Mouse (Mus musculus): ENCODE results near the gene Ucma.
A peak's percentile ranks its signal among the peaks of the same experiment; 100 is the strongest.
"Not testable (repeated sequence)": the region's sequence is repeated elsewhere in the genome, so short reads cannot be mapped to it uniquely, and the experiment has no call there.

Gene Ucma

DNA sequence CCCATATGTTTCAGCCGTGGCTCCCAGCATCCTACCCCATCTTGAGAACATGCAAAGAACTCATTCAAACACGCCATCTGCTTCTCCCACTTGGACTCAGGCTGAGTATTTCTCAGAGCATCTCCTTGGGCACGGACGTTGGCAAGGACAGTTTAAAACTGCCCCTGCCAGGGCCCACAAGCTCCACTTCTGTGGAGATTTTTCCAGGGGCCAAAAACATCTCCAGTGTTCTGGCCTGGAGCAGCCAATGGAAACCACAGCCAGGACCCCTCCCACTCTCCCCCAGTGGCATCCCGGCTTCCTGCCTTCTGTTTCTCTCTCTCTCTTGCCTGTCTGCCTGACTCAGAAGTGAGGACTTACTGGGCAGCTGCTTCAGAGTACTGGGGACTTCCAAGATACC is at the start of gene Ucma:
Gene Ucma, plus strand, starts transcription at position 316 of the 400 bp plus-strand sequence.
- no peak for DNase-seq (ENCODE audit: low spot score in 2 of 2)

DNA sequence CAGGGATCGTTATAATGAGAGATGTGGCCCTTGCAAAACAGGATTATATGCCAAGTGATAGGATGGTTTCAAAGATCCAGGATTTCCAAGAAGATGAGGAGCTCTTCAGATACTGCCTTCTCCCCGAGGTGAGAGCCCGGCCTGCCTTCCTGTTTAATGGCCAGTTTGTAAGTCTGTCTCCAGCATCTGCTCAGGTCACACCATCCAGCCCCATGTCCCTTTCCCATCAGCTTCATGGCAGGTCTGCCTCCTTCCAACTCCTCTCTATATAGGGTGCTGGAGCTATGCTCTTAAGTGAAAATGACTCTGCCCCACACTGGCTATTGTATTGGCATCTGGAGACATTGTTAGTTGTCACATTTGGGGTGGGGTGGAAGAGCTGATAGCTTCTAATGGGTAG is 48.5 kb upstream of the Ucma start:
- no peak for DNase-seq (ENCODE audit: low spot score in 2 of 2)

DNA sequence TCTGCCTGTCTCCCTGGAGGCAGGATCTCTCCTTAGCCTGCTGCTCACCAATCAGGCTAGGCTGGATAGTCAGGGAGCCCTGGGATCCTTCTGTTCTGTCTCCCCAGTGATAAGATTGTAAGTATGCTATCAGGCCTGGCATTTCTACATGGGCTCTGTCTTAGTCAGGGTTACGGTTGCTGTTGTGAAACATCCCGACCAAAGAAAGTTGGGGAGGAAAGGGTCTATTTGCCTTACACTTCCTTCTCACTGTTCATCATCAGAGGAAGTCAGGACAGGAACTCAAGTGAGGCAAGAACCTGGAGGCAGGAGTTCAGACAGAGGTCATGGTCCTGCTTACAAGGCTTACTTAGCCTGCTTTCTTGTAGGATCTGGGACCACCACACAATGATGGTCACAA is 46.7 kb upstream of the Ucma start:
- DNase-seq (ENCODE audit: low spot score in 2 of 2), result no peak

DNA sequence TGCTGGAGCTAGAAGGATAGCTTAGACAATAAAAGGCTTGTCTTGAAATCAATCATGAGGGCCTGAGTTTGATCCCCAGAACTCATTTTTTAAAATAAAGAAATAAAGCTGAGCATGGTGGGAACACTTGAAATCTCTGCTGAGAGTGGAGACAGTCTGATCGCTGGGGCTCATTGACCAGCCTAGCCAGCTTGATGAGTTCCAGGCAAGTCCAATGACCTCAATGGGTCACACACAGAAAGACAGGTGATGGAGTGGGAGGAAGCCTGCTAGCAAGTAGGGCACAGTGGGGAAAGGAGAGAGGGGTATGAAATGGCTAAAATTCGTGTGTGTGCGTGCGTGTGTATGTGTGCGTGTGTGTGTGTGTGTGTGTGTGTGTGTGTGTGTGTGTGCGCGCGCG is 41.4 kb upstream of the Ucma start:
- DNase-seq (ENCODE audit: low spot score in 2 of 2), result no peak

DNA sequence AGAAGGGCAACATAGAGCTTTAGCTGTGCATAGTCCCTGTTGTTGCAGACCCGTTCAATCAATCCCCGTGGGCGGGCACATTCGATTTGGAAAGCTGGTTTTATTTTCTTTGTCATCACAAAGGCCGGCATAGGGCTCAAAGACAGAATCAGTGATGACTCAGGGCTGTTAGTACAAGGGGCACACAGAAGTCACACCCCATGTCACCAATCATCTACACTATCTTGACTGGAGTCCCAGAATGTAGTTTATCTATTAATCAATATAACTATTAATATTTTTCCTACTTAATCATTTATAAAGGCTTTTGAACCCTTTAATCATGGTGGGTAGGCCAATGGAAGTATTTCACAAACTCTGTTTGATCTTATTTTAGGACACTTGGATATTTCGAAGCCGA is 38.0 kb upstream of the Ucma start:
- no peak for DNase-seq (ENCODE audit: low spot score in 2 of 2)

DNA sequence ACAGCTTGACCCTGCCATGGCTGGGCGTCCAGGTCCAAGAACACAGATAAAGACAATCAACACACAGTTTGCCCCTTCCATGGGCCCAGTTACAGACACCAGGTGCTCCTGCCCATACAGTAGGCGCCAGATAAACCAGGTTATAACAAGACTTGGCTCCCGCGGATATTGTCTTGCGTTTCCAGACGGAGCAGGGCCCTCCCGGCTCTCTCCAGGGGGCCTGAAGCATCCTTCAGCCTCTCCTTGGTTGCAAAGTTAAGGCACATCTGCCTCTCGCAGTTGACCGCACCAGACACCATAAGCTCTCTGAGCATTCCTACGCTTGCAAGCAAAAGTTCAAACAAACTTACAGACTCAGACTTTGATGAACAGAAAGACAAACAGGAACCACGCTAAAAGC is 35.1 kb upstream of the Ucma start:
- DNase-seq (ENCODE audit: low spot score in 2 of 2), result no peak

DNA sequence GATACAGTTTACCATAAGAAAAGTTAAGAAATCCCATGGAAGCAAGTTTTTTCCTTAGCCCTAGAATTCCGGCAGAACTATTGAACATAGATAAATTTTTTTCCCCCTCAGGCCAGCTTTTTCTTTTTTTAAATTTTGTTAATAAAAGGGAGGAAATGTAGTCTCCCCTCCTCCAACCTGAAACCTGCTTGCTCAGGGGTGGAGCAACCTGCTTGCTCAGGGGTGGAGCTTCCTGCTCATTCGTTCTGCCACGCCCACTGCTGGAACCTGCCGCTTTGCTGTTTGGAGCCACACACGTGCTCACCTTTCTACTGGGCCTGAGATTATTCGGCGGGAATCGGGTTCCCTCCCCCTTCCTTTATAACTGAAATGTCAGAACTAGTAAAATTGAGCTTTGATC is 26.2 kb upstream of the Ucma start:
- DNase-seq (ENCODE audit: low spot score in 2 of 2), result not testable (repeated sequence)

DNA sequence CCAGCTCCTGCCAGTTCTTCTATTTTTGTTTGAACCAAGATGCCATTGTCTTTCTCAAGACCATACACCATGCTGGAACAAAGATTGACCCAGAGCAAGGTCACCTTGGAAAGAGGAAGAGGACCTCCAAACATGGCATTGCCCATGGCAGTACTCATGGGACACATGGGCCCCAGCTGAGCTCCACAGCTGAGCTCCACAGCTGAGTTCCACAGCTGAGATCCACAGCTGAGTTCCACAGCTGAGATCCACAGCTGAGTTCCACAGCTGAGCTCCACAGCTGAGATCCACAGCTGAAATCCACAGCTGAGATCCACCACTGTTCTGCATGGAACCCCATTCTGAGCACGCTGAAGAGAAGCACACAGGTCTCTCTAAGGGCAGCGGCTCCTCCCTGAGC is 24.9 kb upstream of the Ucma start:
- DNase-seq (ENCODE audit: low spot score in 2 of 2), result no peak

DNA sequence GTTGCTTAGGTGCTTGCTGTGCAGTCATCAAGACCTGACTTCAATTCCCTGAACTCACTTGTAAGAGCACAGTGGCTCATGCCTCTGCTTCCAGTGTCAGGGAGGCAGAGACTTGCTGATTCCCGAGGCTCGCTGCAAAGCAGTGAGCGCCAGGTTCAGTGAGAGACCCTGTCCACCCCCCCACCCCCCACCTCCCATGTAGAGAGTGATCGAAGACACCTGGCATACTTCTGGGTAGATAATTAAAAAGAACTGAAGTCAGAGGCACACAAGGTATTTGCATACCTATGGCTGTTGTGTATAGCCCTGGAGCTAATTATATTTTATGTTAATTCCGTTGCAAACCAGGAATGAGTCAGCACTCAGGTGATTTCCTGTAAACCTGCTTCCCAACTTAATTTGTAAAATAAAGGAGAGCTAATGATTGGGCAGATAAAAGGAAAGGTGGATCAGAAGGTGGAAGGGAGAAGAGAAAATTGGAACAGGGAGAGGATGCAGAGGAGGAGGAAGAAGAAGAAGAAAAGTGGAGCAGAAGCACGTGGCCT is 21.6 kb upstream of the Ucma start:
- DNase-seq (ENCODE audit: low spot score in 2 of 2), result no peak

DNA sequence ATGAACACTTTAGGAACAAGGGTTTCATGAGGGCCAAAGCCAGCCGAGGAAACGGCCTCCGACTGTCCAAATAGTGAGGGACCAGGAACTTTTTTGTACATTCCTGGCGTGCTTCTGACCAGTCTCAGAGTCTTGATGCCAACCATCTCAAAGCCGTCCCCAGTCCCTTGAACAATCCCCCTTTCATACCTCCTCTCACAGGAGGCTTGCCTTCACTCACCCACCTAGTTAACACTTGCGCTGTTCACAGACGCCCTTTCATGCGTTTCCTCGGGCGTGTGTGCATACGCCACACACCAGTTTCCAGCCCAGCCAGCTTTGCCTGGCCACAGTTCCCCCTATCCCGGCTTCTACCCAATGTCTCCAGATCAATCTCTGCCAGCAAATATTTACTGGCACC is 17.9 kb upstream of the Ucma start:
- DNase-seq (ENCODE audit: low spot score in 2 of 2), result no peak

DNA sequence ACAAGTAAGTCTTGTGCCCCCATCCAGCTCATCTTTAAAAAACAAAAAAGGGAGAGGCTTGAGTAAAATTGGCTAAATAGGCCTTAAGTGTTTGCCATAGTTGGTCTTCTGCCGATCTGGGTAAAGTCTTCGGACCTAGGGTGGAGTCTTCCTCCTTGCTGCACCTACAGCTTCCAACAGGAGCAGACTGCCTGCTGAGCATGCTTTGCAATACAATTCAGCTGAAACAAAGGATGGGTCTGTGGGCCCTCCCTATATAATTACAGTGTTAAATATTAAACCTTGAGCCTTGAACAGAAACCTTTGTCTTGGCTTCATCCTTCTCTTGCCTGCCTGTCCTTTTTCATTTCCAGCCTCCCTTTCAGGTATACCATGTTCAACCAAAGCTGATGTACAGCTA is 8.1 kb upstream of the Ucma start:
- no peak for DNase-seq (ENCODE audit: low spot score in 2 of 2)

DNA sequence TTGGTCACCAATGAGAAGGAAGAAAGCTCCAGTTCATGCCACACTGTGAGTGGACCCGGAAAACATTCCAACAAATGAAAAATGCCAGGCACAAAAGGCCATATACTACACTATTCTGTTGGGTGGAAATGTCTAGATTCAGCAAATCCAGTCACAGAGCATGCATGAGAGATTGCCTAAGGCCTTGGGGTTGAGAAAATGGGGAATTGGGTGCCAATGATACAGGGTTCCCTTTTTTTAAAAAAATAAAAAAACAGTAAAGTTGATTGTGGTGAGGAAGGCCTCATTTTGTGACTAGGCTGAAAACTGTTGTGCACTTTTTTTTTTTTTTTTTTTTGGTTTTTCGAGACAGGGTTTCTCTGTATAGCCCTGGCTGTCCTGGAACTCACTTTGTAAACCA is 6.8 kb upstream of the Ucma start:
- no peak for DNase-seq (ENCODE audit: low spot score in 2 of 2)

DNA sequence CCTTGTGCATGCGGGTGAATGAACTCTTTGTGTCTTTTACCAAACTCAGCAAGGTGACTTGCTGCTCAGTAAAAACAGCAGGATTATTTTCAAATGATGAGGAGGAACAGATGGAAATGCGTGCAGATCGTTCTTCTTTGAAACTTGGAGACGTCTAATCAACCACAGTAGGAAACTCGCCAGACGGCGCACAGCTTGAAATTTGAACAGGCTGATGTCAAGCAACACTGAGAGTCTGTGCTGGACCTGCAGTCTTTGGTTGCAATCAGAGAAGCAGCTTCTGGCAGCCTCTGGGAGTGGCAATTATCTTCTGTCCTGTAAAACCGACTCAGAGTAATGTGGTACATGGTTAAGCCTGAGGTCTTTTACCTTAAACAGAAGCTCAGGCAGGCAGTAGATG is 2.2 kb downstream of the Ucma start:
- DNase-seq (ENCODE audit: low spot score in 2 of 2), result no peak

DNA sequence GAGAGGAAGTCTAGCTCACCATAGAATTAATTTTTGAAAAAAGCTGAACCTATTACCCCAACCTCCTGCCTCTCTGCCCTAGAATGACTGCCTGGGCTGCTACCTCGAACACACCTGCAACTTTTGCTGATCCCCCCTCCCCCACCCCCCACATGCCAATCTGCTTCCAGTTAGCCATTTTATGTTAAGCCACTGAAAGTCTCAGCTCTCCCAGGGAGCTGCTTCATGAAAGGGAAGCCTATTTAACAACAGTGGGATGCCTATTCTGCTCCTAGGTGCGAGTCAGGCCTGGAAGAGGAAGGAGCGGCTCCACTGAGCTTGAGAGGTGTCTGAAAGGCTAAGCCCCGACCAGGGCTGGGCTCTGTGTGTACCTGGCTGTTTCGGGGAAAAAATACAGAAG is 8.1 kb downstream of the Ucma start:
- no peak for DNase-seq (ENCODE audit: low spot score in 2 of 2)

DNA sequence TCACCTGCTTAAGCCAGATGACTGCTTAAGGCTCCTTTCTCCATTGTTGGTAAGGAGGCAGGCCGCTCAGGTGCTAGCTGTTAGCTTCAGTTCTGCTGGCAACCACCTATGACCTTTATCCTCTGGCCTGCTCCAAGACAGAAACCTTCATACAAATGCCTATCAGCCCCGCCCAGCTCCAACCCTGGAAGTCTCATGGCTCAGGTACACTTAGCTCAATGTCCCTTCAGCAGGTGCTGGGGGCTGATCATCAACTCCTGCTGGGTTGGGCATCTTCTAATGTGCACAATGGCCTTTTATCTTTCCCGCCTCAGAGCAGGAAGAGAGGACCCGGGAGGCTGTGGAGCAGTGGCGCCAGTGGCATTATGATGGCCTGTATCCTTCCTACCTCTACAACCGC is 9.1 kb downstream of the Ucma start:
- no peak for DNase-seq (ENCODE audit: low spot score in 2 of 2)

DNA sequence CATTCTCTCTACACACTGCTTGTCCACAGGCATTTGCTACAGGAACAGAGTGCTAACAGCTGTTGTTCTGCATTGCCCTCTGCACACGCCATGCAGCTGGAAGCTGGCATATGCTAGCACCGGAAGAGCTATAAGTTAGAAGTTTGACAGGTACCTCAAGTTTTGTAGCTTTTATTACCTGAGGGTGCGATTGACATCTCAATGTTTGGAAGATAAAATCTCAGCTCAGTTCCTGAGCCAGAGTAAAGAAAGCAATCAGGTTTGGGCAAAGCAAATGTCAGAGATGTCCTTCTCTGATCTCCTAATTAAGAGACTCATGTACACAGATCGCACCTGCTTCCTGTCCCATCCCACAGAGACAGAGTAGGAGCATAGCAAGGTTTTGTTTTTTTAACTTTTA is 10.9 kb downstream of the Ucma start:
- no peak for DNase-seq (ENCODE audit: low spot score in 2 of 2)

DNA sequence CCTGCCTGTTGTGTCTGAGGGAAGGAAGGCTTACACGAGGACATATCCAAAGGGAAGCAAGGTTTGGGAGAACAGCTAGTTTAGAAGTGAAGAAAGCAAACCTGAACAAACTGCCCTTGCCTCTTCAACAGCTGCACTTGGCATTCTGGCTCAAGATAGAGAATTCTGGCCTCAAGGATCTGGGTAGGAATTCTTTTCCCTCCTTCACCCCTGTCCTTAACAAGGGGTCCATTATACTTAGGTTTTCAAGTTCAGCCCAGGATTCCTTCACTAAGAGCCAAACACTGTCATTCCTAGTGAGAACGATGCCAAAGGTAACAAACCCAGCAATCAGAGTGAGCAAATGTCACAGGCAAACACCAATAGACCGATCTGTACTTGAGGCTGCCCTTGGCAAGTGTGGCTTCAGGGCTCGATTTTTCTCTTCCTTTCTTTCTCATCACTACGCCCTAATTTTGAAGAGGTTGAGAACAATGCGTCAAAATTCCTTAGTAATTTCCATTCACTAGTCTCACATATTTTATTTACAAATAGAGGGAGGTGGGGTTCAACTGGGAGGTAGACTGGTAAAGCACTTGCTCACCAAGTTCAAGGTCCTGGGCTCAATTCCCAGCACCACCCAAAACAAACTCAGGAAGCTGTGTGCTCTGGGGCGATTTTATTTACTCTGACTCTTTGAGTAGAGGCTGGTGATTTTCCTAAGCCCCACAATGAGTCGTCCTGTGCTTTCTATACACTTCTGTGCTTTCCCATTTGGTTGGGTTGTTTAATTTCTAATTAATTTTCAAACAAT is 11.7 kb downstream of the Ucma start:
- DNase-seq (ENCODE audit: low spot score in 2 of 2), result no peak

DNA sequence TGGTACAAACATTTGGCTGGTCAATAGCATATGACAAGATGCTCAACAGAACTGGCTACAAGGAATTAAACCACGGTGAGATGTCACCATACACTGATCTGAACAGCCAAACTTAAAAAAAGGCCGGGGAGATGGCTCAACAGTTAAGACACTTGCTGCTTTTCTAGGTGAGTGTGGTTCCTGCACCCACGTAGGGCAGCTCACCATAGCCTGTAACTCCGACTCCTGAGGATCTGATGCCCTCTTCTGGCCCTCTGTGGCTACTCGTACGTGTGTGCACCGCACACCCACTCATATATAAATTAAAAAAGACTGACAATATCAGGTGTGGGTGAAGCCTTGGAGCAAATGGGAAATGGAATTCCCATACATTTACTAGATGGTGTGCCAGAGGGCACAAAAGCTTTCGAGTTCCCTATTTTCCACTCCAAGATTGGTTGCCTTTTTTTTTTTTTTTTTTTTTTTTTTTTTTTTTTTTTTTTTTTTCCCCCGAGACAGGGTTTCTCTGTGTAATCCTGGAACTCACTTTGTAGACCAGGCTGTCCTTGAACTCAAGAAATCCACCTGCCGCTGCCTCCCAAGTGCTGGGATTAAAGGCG is 13.0 kb downstream of the Ucma start:
- no peak for DNase-seq (ENCODE audit: low spot score in 2 of 2)

DNA sequence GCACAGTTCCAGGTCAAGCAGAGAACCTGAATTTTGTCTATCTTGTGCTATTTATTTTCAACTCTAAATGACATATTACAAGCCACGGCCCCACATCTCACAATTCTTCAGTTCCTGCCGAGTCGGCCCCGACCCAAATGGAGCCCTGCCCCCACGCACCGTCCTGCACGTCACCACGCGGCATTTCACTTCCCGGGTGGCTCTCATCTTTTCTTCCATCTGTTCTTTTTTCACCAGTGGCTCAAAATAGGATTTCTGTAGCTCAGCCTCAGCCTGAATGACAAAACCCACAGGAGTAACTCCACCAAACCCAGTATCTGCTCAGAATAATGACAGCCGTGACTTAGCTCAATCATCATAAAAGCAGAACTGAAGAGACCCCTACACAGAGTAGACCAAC is 17.7 kb downstream of the Ucma start:
- DNase-seq (ENCODE audit: low spot score in 2 of 2), result peak; percentile 31 to 33

DNA sequence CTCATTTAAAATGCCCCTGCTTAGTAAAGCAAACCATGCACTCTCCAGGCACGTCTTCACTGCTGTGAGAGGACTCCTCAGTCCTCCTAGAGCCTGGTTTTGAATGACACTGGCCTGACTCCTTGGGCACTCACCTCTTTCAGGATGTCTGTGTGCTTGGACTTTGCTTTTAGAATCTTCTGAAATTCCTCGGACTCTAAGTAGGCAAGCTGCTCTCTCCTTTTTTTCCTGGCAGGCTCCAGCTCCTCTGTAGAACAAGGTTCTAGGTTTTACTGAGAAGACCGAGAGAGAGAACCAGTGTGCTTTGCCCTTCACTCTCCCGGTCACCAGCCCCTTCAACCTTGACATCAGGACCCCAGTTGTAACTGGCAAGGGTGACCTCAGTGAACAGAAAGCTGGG is 18.5 kb downstream of the Ucma start:
- no peak for DNase-seq (ENCODE audit: low spot score in 2 of 2)

DNA sequence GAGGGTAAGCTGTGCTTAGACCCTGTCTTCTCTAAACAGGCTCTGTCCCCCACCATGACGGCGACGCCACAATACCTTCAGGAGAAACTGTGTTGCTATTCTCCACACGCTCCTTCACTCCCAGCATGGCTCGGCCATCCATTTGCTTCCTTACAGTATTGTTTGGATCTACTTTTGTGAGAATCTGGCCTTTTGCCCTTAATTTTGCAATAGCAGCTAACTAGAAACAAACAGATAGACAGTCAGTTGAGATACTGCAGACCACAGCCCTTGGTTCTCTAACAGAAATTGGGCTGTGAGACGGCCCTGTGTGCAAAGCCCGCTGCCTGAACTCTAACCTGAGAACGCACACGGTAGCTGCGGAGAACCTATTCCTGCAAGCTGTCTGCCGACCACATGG is 19.7 kb downstream of the Ucma start:
- no peak for DNase-seq (ENCODE audit: low spot score in 2 of 2)

DNA sequence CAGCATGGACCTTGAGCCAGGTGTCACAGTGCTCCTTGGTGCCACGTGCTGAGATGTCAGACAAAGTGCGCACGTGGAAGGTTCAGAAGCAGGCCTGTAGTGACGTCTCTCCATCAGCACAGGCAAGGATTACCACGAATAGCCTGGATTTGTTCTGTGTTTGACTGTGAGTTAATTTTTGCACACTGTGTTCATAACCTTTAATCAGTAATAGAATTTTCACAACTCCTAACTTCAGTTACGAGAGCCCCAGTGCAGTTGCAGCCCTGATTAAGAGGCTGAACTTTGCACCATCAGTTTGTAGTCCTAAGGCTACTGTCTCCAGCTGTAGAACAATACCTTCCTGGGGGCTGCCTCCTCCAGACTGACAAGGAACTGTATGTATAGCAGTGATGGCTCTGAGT is 20.5 kb downstream of the Ucma start:
- DNase-seq (ENCODE audit: low spot score in 2 of 2), result no peak

DNA sequence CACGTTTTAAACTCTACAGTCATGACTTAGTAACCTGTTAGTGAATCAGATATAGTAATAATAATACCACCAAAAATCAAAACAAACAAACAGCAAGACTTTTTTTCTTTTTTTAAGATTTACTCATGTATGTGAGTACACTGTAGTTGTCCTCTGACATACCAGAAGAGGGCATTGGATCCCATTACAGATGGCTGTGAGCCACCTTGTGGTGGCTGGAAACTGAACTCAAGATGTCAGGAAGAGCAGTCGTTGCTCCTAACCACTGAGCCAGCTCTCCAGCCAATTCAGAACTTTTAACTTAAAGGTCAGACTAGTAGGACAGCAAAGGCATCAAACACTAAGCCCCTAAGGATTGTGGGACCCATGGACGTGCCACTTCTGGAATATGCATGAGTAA is 23.0 kb downstream of the Ucma start:
- DNase-seq (ENCODE audit: low spot score in 2 of 2), result no peak

DNA sequence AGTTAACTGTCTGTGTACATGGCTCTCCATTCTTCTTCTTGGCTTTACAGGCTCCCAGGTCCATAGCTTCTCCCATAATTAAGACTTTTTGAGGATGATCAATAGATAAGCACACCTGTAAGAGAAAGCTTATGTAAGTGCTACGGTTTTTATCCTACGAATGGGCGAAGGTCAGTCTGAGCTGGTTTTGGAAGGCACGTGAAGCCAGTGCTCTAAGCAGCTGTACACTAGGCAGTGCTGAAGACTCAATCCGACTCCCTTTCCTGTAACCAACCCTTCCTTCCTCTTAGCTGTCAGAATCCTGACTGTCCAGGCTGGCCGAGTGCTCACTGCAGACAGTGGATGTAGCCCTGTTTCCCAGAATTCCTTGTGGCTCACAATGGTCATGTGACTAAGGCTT is 25.3 kb downstream of the Ucma start:
- DNase-seq (ENCODE audit: low spot score in 2 of 2), result no peak
